Mouse (Mus musculus) forebrain, embryonic 15.5 days (tissue): ENCODE results near the gene Vgll4. TPM values are rescaled to one million over a fixed set of nuclear protein-coding genes. Genes with fewer than 3 reads are reported as not detected.

ENCODE experiments used
- ATAC-seq: fragments of 200-750 bp; cut with Nextera tagmentation; replicated peaks from 2 replicates; pipeline ENCODE4 v1.8.0; 2017; ENCODE audit warnings: mild to moderate bottlenecking, moderate TSS enrichment, moderate library complexity
- H3K27ac ChIP-seq: fragments of 300-500 bp; sonication (generic); replicated peaks from 2 replicates; pipeline ENCODE4 v1.5.1; 2015; ENCODE audit warnings: mild to moderate bottlenecking, inconsistent platforms
- H3K27me3 ChIP-seq: fragments of 300-500 bp; sonication (generic); 2 replicates; pipeline ENCODE4 v1.6.1; 2015; ENCODE audit warnings: inconsistent platforms
- H3K36me3 ChIP-seq: fragments of 300-500 bp; sonication (generic); 2 replicates; pipeline ENCODE4 v1.6.1; 2015; ENCODE audit warnings: mild to moderate bottlenecking, inconsistent platforms
- H3K4me1 ChIP-seq: fragments of 300-500 bp; sonication (generic); 2 replicates; pipeline ENCODE4 v1.6.1; 2015; ENCODE audit warnings: inconsistent platforms
- H3K4me2 ChIP-seq: fragments of 300-500 bp; sonication (generic); replicated peaks from 2 replicates; pipeline ENCODE4 v1.6.1; 2015; ENCODE audit warnings: mild to moderate bottlenecking, inconsistent platforms
- H3K4me3 ChIP-seq: fragments of 300-500 bp; sonication (generic); 2 replicates; pipeline ENCODE4 v1.5.1; 2015; ENCODE audit warnings: mild to moderate bottlenecking, inconsistent platforms
- H3K9ac ChIP-seq: fragments of 300-500 bp; sonication (generic); replicated peaks from 2 replicates; pipeline ENCODE4 v1.6.1; 2015; ENCODE audit warnings: mild to moderate bottlenecking, inconsistent platforms
- H3K9me3 ChIP-seq: fragments of 300-500 bp; sonication (generic); 2 replicates; pipeline ENCODE4 v1.6.1; 2016; ENCODE audit warnings: inconsistent platforms
- WGBS: fragments of 180-500 bp; shearing (Covaris S2); methylation state at CpG from one replicate; pipeline ENCODE4 v1.1.7; 2015; ENCODE audit warnings: mixed read lengths; 5-methylcytosine and 5-hydroxymethylcytosine counted together
- polyA plus RNA-seq: library from polyadenylated mRNA; unstranded; fragments of >200 nt; fragmentation: Nextera tagmentation; extraction: Ambion mirVana; gene quantifications from 2 replicates; pipeline ENCODE4 v1.2.1, GENCODE M21; 2015

Vgll4 gene
- polyA plus RNA-seq, 1 experiment from 2014 or later, result 83.1 TPM

DNA sequence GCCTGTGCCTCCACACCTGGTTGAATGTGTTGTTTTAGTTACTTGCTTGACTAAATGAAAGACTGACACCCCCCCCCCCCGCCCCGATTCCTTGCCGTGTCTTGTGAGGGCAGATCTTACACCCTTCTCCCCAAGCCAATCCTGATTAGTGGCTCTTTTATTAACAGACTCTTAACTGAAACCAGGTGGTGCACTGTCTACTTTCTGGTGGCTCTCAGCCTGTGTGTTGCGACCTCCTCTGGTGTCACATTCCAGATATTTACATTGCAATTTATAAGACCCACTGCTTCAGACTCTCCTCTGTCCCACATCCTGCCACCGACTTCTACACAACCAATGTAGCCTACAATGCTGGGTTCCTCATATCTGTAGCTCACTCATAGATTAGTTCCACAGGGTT is 27.7 kb upstream of the Vgll4 start:
- Histone ChIP-seq H3K9ac (no peak overlapping the region), H3K27ac (no peak overlapping the region), H3K4me3 (no peak overlapping the region), H3K36me3 (no peaks in the 10 kb centered on the region), H3K4me2 (no peak overlapping the region), H3K4me1 (no peaks in the 10 kb centered on the region), H3K9me3 (no peaks in the 10 kb centered on the region), H3K27me3 (no peaks in the 10 kb centered on the region)
- WGBS, result 92% methylated on average over 5 of the region's 5 CpGs
- ATAC-seq, result no peak

DNA sequence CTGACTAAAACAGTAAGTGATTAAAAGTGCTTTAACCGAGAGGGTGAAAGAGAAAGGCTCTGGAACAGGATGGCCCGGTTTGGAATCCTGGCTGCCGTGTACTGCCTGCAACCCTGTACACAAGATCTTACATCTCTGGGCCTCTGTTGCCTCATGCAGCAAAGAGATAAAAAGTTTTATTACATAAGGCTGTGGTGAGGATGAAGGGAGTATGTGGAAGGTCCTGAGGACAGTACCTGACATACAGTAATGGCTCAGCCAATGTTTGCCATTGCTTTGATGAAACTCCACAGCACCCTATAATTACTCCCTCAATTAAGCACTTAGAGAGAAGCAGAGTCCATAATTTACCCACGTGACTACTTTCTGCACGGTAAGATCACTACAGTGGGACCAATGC is 27.1 kb upstream of the Vgll4 start:
- no peak overlapping the region for H3K27ac ChIP-seq
- ATAC-seq, result no peak
- no peak overlapping the region for H3K4me3 ChIP-seq
- H3K27me3 ChIP-seq, result no peaks in the 10 kb centered on the region
- no peak overlapping the region for H3K9ac ChIP-seq
- H3K9me3 ChIP-seq, result no peaks in the 10 kb centered on the region
- 70% methylated on average over 5 of the region's 5 CpGs for WGBS
- no peaks in the 10 kb centered on the region for H3K4me1 ChIP-seq
- H3K36me3 ChIP-seq, result no peaks in the 10 kb centered on the region
- no peak overlapping the region for H3K4me2 ChIP-seq

DNA sequence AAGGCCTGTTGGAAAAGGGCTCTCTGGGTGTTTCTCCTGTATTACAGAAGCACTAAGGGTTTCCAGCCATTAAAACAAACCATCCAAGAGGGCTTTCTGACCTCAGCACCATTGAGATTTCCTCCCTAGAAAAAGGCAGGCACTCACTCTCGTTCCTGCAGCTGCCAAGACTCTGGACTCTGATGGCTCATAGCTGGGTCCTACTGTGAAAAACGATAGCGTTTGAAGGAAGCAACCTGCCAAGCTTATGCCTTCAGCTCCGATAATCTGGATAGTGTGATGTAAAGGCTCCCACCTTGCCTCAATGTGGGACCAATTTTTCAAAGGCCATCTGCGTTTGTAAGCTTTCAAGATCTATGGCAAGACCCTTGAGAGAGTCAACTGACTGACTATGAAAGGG is 24.3 kb upstream of the Vgll4 start:
- Histone ChIP-seq H3K4me2 (no peak overlapping the region), H3K36me3 (no peaks in the 10 kb centered on the region), H3K9ac (no peak overlapping the region), H3K9me3 (no peaks in the 10 kb centered on the region), H3K27ac (no peak overlapping the region), H3K4me3 (no peak overlapping the region), H3K4me1 (no peaks in the 10 kb centered on the region), H3K27me3 (no peaks in the 10 kb centered on the region)
- 82% methylated on average over 5 of the region's 5 CpGs for WGBS
- ATAC-seq, result no peak

DNA sequence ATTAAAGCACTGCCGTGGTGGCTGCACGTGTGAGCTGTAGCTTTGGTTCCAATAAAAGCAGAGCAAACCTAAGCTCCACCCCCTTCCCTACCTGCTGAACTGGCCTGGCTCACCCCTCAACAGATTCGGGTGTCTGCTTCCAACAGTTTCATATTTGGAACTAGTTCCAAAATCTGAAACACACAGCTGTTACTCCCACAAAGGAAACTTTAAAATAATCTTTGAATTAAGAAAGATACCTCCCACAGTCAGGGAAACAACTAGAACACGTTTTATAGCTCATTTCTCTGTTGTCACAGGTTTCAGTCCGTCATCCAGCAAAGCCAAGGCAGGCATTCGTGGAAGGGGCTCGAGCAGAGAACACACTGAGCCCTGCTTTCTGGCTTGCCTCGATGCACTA is 23.9 kb upstream of the Vgll4 start:
- Histone ChIP-seq H3K9me3 (no peaks in the 10 kb centered on the region), H3K4me2 (no peak overlapping the region), H3K36me3 (no peaks in the 10 kb centered on the region), H3K4me3 (no peak overlapping the region), H3K27ac (no peak overlapping the region), H3K9ac (no peak overlapping the region), H3K4me1 (no peaks in the 10 kb centered on the region; the same call in 1 of the 2 replicates), H3K27me3 (no peaks in the 10 kb centered on the region)
- ATAC-seq, result no peak
- WGBS, result 74% methylated on average over 8 of the region's 8 CpGs

- Histone ChIP-seq H3K36me3 (no peaks in the 10 kb centered on the region), H3K4me2 (no peak overlapping the region), H3K4me3 (no peak overlapping the region), H3K9ac (no peak overlapping the region), H3K9me3 (no peaks in the 10 kb centered on the region), H3K27ac (no peak overlapping the region), H3K4me1 (peaks cover 3% of the 10 kb centered on the region; the same call in 1 of the 2 replicates), H3K27me3 (no peaks in the 10 kb centered on the region)
- 74% methylated on average over 4 of the region's 4 CpGs for WGBS
- no peak for ATAC-seq
These were observed 22.1 kb upstream of the Vgll4 start for GRCm38 (mm10) chr6:114991909-114992308.

DNA sequence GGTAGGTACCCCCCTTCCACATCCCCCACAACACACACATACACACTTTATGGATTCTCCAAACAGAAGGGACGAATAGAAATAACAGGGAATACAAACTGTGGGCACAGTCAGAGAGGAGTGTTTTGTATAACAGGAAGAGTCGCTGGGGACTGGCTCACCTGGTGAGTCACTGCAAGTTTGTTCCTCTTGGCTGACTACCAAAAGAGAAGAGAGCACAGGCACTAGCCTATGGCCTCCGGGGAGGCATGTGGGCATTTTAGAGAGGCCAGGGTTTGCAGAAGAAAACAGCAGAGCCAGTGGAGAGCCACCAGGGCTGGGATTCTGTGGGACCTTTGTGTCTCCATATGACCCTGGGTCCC is 18.8 kb upstream of the Vgll4 start:
- 64% methylated on average over 3 of the region's 3 CpGs for WGBS
- H3K36me3 ChIP-seq, result no peaks in the 10 kb centered on the region
- no peak overlapping the region for H3K9ac ChIP-seq
- no peaks in the 10 kb centered on the region for H3K9me3 ChIP-seq
- H3K4me1 ChIP-seq, result peaks cover 3% of the 10 kb centered on the region; the same call in 1 of the 2 replicates
- no peak overlapping the region for H3K27ac ChIP-seq
- H3K27me3 ChIP-seq, result no peaks in the 10 kb centered on the region
- ATAC-seq, result no peak
- H3K4me2 ChIP-seq, result no peak overlapping the region
- H3K4me3 ChIP-seq, result no peak overlapping the region

DNA sequence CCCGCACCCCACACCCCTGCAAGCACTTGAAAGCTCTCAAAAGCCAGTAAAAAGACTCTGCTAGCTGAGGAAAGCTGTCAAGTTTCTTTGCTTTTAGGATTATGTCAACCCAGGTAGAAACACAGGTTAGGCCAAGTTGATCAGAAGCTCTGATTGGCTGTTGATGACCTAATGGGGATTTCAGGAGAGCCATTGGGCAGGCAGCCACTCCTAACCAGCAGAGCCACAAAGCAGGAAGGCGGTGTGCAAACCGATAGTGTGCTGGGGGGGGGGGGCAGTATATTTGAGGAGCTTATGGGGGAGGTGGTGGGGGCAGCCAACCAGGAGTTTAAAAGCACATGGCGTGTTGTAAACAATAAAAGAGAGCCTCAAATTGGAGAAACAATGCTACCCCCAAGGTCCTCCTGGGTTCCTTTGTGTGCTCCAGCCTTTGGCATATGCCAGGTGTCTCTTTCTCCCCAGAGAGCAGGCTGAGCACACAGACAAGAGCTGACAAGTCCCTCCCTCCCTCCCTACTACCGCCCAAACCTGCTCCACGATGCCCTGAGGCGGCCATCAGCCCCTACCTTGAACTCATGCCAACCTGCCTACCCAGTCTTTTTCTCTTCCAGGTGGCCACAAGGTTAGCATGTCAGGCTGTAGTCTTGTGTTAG is 18.3 kb upstream of the Vgll4 start:
- no peaks in the 10 kb centered on the region for H3K36me3 ChIP-seq
- H3K4me3 ChIP-seq, result no peak overlapping the region
- no peaks in the 10 kb centered on the region for H3K9me3 ChIP-seq
- WGBS, result 45% methylated on average over 7 of the region's 7 CpGs
- H3K27me3 ChIP-seq, result no peaks in the 10 kb centered on the region
- no peak overlapping the region for H3K27ac ChIP-seq
- no peak for ATAC-seq
- H3K4me2 ChIP-seq, result no peak overlapping the region
- H3K9ac ChIP-seq, result no peak overlapping the region
- peaks cover 3% of the 10 kb centered on the region; the same call in 1 of the 2 replicates for H3K4me1 ChIP-seq

DNA sequence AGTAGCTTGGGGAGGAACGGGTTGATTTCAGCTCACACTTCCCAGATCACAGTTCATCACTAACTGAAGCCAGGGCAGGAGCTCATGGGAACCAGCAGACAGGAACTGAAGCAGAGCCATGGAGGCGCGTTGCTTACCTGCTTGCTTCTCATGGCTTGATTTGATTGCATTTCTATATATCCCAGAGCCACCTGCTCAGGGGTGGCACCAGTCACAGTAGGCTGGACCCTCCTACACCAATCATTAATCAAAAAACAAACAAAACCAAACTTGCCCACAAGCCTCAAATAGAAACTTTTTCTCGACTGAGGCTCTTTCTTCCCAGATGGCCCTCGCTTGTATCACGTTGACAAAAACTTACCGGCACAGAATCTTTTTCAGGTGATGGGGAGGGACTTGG is 12.9 kb upstream of the Vgll4 start:
- Histone ChIP-seq H3K4me3 (no peak overlapping the region), H3K9ac (no peak overlapping the region), H3K9me3 (no peaks in the 10 kb centered on the region), H3K27ac (no peak overlapping the region), H3K4me2 (no peak overlapping the region), H3K27me3 (no peaks in the 10 kb centered on the region), H3K4me1 (no peaks in the 10 kb centered on the region), H3K36me3 (no peaks in the 10 kb centered on the region)
- 87% methylated on average over 7 of the region's 7 CpGs for WGBS
- ATAC-seq, result no peak

DNA sequence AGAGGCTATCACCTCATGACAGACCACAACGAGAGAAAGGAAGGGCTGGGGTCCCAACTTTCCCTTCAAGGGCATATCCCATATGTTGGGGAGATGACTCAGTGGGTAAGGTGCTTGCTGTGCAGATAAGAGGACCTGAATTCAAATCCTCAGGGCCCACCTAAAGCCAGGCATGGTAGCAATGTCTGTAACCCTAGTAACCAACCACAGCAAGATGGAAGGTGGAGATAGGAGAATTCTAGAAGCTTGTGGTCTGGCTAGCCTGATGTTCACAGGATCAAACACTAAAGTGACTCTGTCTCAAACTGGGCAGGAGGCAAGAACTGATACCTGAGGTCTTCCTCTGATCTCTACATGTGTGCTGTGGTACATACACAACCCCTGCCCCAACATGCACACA is 9.9 kb upstream of the Vgll4 start:
- WGBS, result 81% methylated on average over 1 of the region's 1 CpGs
- no peaks in the 10 kb centered on the region for H3K27me3 ChIP-seq
- no peak for ATAC-seq
- no peak overlapping the region for H3K4me3 ChIP-seq
- no peak overlapping the region for H3K27ac ChIP-seq
- H3K9ac ChIP-seq, result no peak overlapping the region
- no peaks in the 10 kb centered on the region for H3K4me1 ChIP-seq
- no peaks in the 10 kb centered on the region for H3K36me3 ChIP-seq
- H3K9me3 ChIP-seq, result no peaks in the 10 kb centered on the region
- no peak overlapping the region for H3K4me2 ChIP-seq

GRCm38 (mm10) chr6:114976915-114977419 is 7.2 kb upstream of the Vgll4 start:
- Histone ChIP-seq H3K4me3 (no peak overlapping the region), H3K27me3 (no peaks in the 10 kb centered on the region), H3K27ac (peak overlapping the region; percentile 49; the same call in 1 of the 2 replicates), H3K4me1 (no peaks in the 10 kb centered on the region), H3K9ac (no peak overlapping the region), H3K9me3 (no peaks in the 10 kb centered on the region), H3K4me2 (no peak overlapping the region), H3K36me3 (no peaks in the 10 kb centered on the region)
- ATAC-seq, result no peak
- WGBS, result 83% methylated on average over 7 of the region's 7 CpGs

DNA sequence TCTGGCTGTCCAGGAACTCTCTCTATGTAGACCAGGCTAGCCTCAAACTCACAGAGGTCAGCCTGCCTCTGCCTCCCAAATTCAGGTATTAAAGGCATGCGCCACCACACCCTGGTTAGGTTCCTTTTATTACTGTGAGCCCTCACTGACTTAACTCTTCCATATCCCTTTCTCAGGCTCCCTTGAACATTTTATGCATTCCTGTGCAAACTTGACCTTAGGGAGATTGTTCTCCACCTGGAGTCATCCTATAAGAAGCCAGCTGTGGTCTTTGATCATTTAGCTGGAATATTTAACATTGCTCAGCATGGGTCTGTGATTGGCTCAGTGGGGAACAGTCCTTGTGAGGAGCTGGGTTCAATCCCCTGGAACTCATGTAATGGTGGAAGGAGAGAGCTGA is 4.5 kb upstream of the Vgll4 start:
- WGBS, result 96% methylated on average over 1 of the region's 1 CpGs
- no peak overlapping the region for H3K4me3 ChIP-seq
- no peaks in the 10 kb centered on the region for H3K27me3 ChIP-seq
- H3K36me3 ChIP-seq, result no peaks in the 10 kb centered on the region
- no peak overlapping the region for H3K9ac ChIP-seq
- no peaks in the 10 kb centered on the region for H3K9me3 ChIP-seq
- peaks cover 8% of the 10 kb centered on the region for H3K4me1 ChIP-seq
- no peak overlapping the region for H3K27ac ChIP-seq
- no peak for ATAC-seq
- H3K4me2 ChIP-seq, result no peak overlapping the region

DNA sequence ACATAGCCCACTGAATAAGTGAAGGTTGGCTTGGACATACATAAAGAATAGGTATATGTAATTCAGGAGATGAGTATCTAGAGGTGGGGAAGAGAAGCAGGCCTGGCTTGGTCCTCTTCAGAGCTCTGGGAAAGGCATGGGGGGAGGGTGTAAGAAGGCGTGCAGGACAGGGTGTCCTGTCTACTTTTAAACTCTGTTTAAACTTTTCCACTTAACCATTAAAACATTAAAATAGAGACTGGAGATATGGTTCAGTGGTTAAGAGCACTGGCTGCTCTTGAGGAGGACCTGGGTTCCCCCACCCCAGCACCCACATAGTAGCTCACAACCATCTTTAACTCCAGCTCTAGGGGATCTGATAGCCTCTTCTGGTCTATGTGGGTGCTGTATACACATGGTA is 3.2 kb upstream of the Vgll4 start:
- no peak overlapping the region for H3K4me3 ChIP-seq
- H3K9me3 ChIP-seq, result no peaks in the 10 kb centered on the region
- no peak for ATAC-seq
- H3K27ac ChIP-seq, result no peak overlapping the region
- no peaks in the 10 kb centered on the region for H3K36me3 ChIP-seq
- peaks cover 13% of the 10 kb centered on the region for H3K4me1 ChIP-seq
- H3K9ac ChIP-seq, result no peak overlapping the region
- no peak overlapping the region for H3K4me2 ChIP-seq
- 80% methylated on average over 1 of the region's 1 CpGs for WGBS
- H3K27me3 ChIP-seq, result no peaks in the 10 kb centered on the region

DNA sequence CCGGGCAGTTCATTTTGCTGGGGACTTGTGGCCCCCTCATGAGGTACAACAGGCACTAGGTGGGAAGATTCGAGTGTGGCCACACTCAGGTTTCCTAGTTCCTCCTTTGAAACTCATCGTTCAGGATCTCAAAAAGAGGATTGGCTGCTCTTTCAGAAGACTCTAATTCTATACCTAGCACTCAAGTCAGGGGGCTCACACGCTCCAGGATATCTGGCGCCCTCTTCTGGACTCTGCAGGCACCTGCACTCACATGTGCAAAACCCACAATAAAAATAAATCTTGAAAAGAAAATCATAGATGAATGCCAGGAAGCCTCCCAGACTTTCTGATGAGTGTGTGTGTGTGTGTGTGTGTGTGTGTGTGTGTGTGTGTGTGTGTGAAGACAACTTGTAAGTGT is 1.1 kb upstream of the Vgll4 start:
- H3K9me3 ChIP-seq, result no peaks in the 10 kb centered on the region
- H3K27me3 ChIP-seq, result no peaks in the 10 kb centered on the region
- H3K4me3 ChIP-seq, result no peak overlapping the region
- H3K36me3 ChIP-seq, result no peaks in the 10 kb centered on the region
- H3K4me1 ChIP-seq, result peaks cover 21% of the 10 kb centered on the region
- no peak overlapping the region for H3K4me2 ChIP-seq
- 69% methylated on average over 5 of the region's 5 CpGs for WGBS
- H3K9ac ChIP-seq, result no peak overlapping the region
- no peak for ATAC-seq
- no peak overlapping the region for H3K27ac ChIP-seq
